Mouse (Mus musculus): ENCODE measurements around the gene Igsf11. TPM values are rescaled to one million over a fixed set of nuclear protein-coding genes. Genes with fewer than 3 reads are reported as not detected.
"Not testable (repeated sequence)": the region's sequence is repeated elsewhere in the genome, so short reads cannot be mapped to it uniquely, and the experiment has no call there.

Gene Igsf11
- polyA plus RNA-seq, 1 experiment from 2014 or later = 0.21 TPM

- 62% methylated on average over 3 of the region's 3 CpGs for WGBS
- H3K4me1 ChIP-seq (ENCODE audit: control insufficient read depth, insufficient read depth, low read length); H3K4me2 ChIP-seq (ENCODE audit: low read depth, low read length); H3K27me3 ChIP-seq (ENCODE audit: control insufficient read depth, insufficient read depth, low read length); H3K9ac ChIP-seq (ENCODE audit: low read length); H3K27ac ChIP-seq (ENCODE audit: low read length); H3K36me3 ChIP-seq (ENCODE audit: control insufficient read depth, insufficient read depth); H3K9me3 ChIP-seq (replicated peaks; ENCODE audit: control insufficient read depth, low read length); ATAC-seq (replicated peaks; ENCODE audit: extremely low read depth, insufficient read depth, low FRiP score); H3K4me3 ChIP-seq (ENCODE audit: low read length): not testable (repeated sequence)
These were observed 91.4 kb downstream of the Igsf11 start for GRCm38 (mm10) chr16:38983850-38984249.

- no peaks in the 10 kb centered on the region for H3K27me3 ChIP-seq (ENCODE audit: control insufficient read depth, insufficient read depth, low read length)
- H3K9ac ChIP-seq (ENCODE audit: low read length) = no peak overlapping the region
- no peak overlapping the region for H3K4me2 ChIP-seq (ENCODE audit: low read depth, low read length)
- 59% methylated on average over 3 of the region's 3 CpGs for WGBS
- ATAC-seq (replicated peaks; ENCODE audit: extremely low read depth, insufficient read depth, low FRiP score) = no peak
- H3K9me3 ChIP-seq (replicated peaks; ENCODE audit: control insufficient read depth, low read length) = no peaks in the 10 kb centered on the region
- H3K27ac ChIP-seq (ENCODE audit: low read length) = no peak overlapping the region
- H3K4me3 ChIP-seq (ENCODE audit: low read length) = no peak overlapping the region
- no peaks in the 10 kb centered on the region for H3K4me1 ChIP-seq (ENCODE audit: control insufficient read depth, insufficient read depth, low read length)
- H3K36me3 ChIP-seq (ENCODE audit: control insufficient read depth, insufficient read depth) = no peaks in the 10 kb centered on the region
These were observed 92.9 kb downstream of the Igsf11 start for GRCm38 (mm10) chr16:38985411-38985810.

GRCm38 (mm10) chr16:38986410-38986809 is 93.9 kb downstream of the Igsf11 start:
- H3K4me1 ChIP-seq (ENCODE audit: control insufficient read depth, insufficient read depth, low read length) = no peaks in the 10 kb centered on the region
- WGBS = 68% methylated on average over 2 of the region's 2 CpGs
- ATAC-seq (replicated peaks; ENCODE audit: extremely low read depth, insufficient read depth, low FRiP score) = no peak
- H3K9me3 ChIP-seq (replicated peaks; ENCODE audit: control insufficient read depth, low read length) = no peaks in the 10 kb centered on the region
- H3K36me3 ChIP-seq (ENCODE audit: control insufficient read depth, insufficient read depth) = no peaks in the 10 kb centered on the region
- H3K4me3 ChIP-seq (ENCODE audit: low read length) = no peak overlapping the region
- no peaks in the 10 kb centered on the region for H3K27me3 ChIP-seq (ENCODE audit: control insufficient read depth, insufficient read depth, low read length)
- no peak overlapping the region for H3K4me2 ChIP-seq (ENCODE audit: low read depth, low read length)
- no peak overlapping the region for H3K9ac ChIP-seq (ENCODE audit: low read length)
- H3K27ac ChIP-seq (ENCODE audit: low read length) = no peak overlapping the region

GRCm38 (mm10) chr16:38993711-38994110 is 101.2 kb downstream of the Igsf11 start:
- Histone ChIP-seq H3K4me1 (ENCODE audit: control insufficient read depth, insufficient read depth, low read length) (no peaks in the 10 kb centered on the region), H3K36me3 (ENCODE audit: control insufficient read depth, insufficient read depth) (no peaks in the 10 kb centered on the region), H3K9me3 (replicated peaks; ENCODE audit: control insufficient read depth, low read length) (no peaks in the 10 kb centered on the region), H3K9ac (ENCODE audit: low read length) (no peak overlapping the region), H3K4me3 (ENCODE audit: low read length) (no peak overlapping the region), H3K27me3 (ENCODE audit: control insufficient read depth, insufficient read depth, low read length) (no peaks in the 10 kb centered on the region), H3K4me2 (ENCODE audit: low read depth, low read length) (no peak overlapping the region), H3K27ac (ENCODE audit: low read length) (no peak overlapping the region)
- no peak for ATAC-seq (replicated peaks; ENCODE audit: extremely low read depth, insufficient read depth, low FRiP score)
- 82% methylated on average over 7 of the region's 7 CpGs for WGBS

- Histone ChIP-seq H3K4me1 (ENCODE audit: control insufficient read depth, insufficient read depth, low read length) (no peaks in the 10 kb centered on the region), H3K4me3 (ENCODE audit: low read length) (no peak overlapping the region), H3K36me3 (ENCODE audit: control insufficient read depth, insufficient read depth) (no peaks in the 10 kb centered on the region), H3K9ac (ENCODE audit: low read length) (no peak overlapping the region), H3K27ac (ENCODE audit: low read length) (no peak overlapping the region), H3K4me2 (ENCODE audit: low read depth, low read length) (no peak overlapping the region), H3K27me3 (ENCODE audit: control insufficient read depth, insufficient read depth, low read length) (no peaks in the 10 kb centered on the region), H3K9me3 (replicated peaks; ENCODE audit: control insufficient read depth, low read length) (no peaks in the 10 kb centered on the region)
- ATAC-seq (replicated peaks; ENCODE audit: extremely low read depth, insufficient read depth, low FRiP score) = no peak
- 75% methylated on average over 6 of the region's 6 CpGs for WGBS
These were observed 106.2 kb downstream of the Igsf11 start for GRCm38 (mm10) chr16:38998496-38999258.

- H3K4me3 ChIP-seq (ENCODE audit: low read length) = no peak overlapping the region
- no peaks in the 10 kb centered on the region for H3K36me3 ChIP-seq (ENCODE audit: control insufficient read depth, insufficient read depth)
- ATAC-seq (replicated peaks; ENCODE audit: extremely low read depth, insufficient read depth, low FRiP score) = no peak
- no peak overlapping the region for H3K4me2 ChIP-seq (ENCODE audit: low read depth, low read length)
- H3K9ac ChIP-seq (ENCODE audit: low read length) = no peak overlapping the region
- H3K27ac ChIP-seq (ENCODE audit: low read length) = no peak overlapping the region
- H3K9me3 ChIP-seq (replicated peaks; ENCODE audit: control insufficient read depth, low read length) = no peaks in the 10 kb centered on the region
- no peaks in the 10 kb centered on the region for H3K4me1 ChIP-seq (ENCODE audit: control insufficient read depth, insufficient read depth, low read length)
- no peaks in the 10 kb centered on the region for H3K27me3 ChIP-seq (ENCODE audit: control insufficient read depth, insufficient read depth, low read length)
These were observed 106.8 kb downstream of the Igsf11 start for GRCm38 (mm10) chr16:38999298-38999697.

- H3K27me3 ChIP-seq (ENCODE audit: control insufficient read depth, insufficient read depth, low read length) = no peaks in the 10 kb centered on the region
- H3K4me1 ChIP-seq (ENCODE audit: control insufficient read depth, insufficient read depth, low read length) = no peaks in the 10 kb centered on the region
- no peak overlapping the region for H3K27ac ChIP-seq (ENCODE audit: low read length)
- 89% methylated on average over 7 of the region's 7 CpGs for WGBS
- H3K9ac ChIP-seq (ENCODE audit: low read length) = no peak overlapping the region
- H3K36me3 ChIP-seq (ENCODE audit: control insufficient read depth, insufficient read depth) = no peaks in the 10 kb centered on the region
- H3K4me2 ChIP-seq (ENCODE audit: low read depth, low read length) = no peak overlapping the region
- no peaks in the 10 kb centered on the region for H3K9me3 ChIP-seq (replicated peaks; ENCODE audit: control insufficient read depth, low read length)
- ATAC-seq (replicated peaks; ENCODE audit: extremely low read depth, insufficient read depth, low FRiP score) = no peak
- H3K4me3 ChIP-seq (ENCODE audit: low read length) = no peak overlapping the region
These were observed 114.5 kb downstream of the Igsf11 start for GRCm38 (mm10) chr16:39006978-39007377.

- Histone ChIP-seq H3K27me3 (ENCODE audit: control insufficient read depth, insufficient read depth, low read length) (no peaks in the 10 kb centered on the region), H3K27ac (ENCODE audit: low read length) (no peak overlapping the region), H3K4me3 (ENCODE audit: low read length) (no peak overlapping the region), H3K4me1 (ENCODE audit: control insufficient read depth, insufficient read depth, low read length) (no peaks in the 10 kb centered on the region), H3K9ac (ENCODE audit: low read length) (no peak overlapping the region), H3K9me3 (replicated peaks; ENCODE audit: control insufficient read depth, low read length) (no peaks in the 10 kb centered on the region), H3K4me2 (ENCODE audit: low read depth, low read length) (no peak overlapping the region), H3K36me3 (ENCODE audit: control insufficient read depth, insufficient read depth) (no peaks in the 10 kb centered on the region)
- WGBS = 75% methylated on average over 2 of the region's 2 CpGs
- ATAC-seq (replicated peaks; ENCODE audit: extremely low read depth, insufficient read depth, low FRiP score) = no peak
These were observed 127.0 kb downstream of the Igsf11 start for GRCm38 (mm10) chr16:39019449-39019848.

GRCm38 (mm10) chr16:39025989-39026736 is 133.7 kb downstream of the Igsf11 start:
- ATAC-seq (replicated peaks; ENCODE audit: extremely low read depth, insufficient read depth, low FRiP score) = no peak
- no peak overlapping the region for H3K4me2 ChIP-seq (ENCODE audit: low read depth, low read length)
- H3K27ac ChIP-seq (ENCODE audit: low read length) = no peak overlapping the region
- no peaks in the 10 kb centered on the region for H3K27me3 ChIP-seq (ENCODE audit: control insufficient read depth, insufficient read depth, low read length)
- no peaks in the 10 kb centered on the region for H3K4me1 ChIP-seq (ENCODE audit: control insufficient read depth, insufficient read depth, low read length)
- 76% methylated on average over 8 of the region's 8 CpGs for WGBS
- no peaks in the 10 kb centered on the region for H3K9me3 ChIP-seq (replicated peaks; ENCODE audit: control insufficient read depth, low read length)
- no peak overlapping the region for H3K9ac ChIP-seq (ENCODE audit: low read length)
- no peak overlapping the region for H3K4me3 ChIP-seq (ENCODE audit: low read length)
- no peaks in the 10 kb centered on the region for H3K36me3 ChIP-seq (ENCODE audit: control insufficient read depth, insufficient read depth)
